Mouse (Mus musculus): ENCODE data around the gene Degs1. TPM values are rescaled to one million over a fixed set of nuclear protein-coding genes. Genes with fewer than 3 reads are reported as not detected.
"Not testable (repeated sequence)": the region's sequence is repeated elsewhere in the genome, so short reads cannot be mapped to it uniquely, and the experiment has no call there.

Degs1 gene
- total RNA-seq (2021), result 97.3 and 103 TPM in 2 replicates
- long read RNA-seq, transcript Degs1-201 (3 exons, 2,048 nt), result major isoform, 74 of 117 reads
- long read RNA-seq, partial matches to known transcripts, result 10 of 117 reads
- long read RNA-seq, other reads (novel, unspliced or antisense), result 30 of 117 reads

DNA sequence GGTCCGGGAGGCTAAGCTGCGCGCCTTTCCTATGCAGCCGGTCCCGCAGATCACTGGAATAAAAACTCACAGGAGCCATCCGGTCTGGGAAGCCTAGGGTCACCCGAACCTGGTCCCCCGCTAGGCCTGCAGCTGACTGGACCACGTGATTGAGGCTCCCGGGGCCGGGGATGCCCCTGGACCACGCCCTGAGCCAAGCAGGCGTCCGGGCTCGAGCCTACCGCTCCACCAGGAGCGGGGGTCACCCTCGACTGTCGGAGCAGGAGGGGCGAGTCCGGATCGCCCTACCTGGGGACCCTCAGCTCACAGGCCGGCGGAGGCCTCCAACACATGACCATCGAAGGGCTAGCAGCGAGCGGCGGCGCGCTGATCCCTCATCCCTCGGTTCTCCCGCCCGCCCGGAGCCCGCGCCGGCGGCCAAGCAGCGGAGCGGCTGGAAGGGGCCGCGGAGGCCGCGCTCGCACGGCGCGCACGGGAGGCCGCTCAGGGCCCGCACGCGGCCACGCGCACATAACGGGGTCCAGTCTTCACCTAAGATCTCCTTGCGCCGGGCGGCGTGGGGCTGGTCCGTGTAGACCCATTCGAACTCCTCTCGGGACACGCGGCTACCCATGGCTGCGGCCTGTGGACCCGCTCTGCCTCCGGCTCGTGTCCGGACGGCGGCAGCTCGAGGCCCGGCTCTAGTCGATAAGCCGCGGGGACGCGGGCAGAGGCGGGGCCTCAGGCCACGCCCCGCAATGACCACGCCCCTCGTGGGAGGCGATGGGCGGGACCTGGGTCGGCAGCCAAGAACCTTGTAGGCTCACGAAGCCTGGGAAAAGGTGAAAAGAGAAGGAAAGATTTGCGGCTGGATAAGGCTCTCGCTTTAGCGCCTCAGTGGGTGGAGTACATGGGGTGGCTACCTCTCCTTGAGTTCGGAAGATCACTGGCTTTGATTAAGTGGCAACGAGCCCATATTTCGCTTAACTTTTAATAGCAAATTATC lies at the start of gene Degs1:
Gene Degs1 (minus strand): TSS at position 714 of the 985 bp plus-strand sequence.
- peak; percentile 96 for DNase-seq

- no peak for DNase-seq
Measured at GRCm38 (mm10) chr1:182325919-182326318, 43.3 kb upstream of the Degs1 start.

- DNase-seq, result no peak
Measured at GRCm38 (mm10) chr1:182324552-182324951, 41.9 kb upstream of the Degs1 start.

DNA sequence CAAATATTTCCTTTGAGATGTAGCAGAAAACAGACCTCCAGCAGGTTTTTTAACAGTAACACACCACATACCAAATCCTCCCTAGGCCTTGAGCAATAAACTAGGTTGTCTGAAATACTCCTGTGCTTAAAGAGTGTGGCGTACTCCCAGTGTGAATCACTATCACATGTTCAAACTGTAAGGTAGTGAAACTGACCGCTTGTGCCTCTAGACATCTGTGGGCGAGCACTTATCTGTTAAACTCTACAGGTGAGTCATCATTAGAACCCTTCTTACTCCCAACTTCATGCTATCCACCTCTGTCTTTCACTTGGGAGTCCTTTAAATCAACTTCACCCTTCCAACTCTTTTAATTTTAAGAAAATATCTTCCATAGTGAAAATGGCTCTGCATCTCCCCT lies 40.5 kb upstream of the Degs1 start:
- no peak for DNase-seq

DNA sequence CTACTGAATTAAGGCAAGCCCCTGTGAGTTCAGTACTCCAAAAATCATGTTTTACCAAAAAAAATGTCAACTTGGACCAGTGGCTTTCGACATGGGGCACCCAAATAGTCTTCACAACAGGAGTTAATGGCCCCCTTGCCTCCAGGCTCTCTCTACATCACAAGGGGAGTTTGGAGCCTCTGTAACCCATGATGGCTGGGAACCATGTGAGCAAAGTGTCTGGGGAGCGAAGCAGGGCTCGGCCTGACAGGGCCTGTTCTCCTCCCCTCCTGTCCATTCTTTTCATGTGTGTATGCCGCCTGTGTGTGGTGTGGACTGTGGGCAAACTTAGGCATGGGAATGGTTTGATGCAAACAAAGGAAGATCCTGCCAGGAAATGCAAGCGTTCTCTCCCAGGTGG lies 31.6 kb upstream of the Degs1 start:
- no peak for DNase-seq

DNA sequence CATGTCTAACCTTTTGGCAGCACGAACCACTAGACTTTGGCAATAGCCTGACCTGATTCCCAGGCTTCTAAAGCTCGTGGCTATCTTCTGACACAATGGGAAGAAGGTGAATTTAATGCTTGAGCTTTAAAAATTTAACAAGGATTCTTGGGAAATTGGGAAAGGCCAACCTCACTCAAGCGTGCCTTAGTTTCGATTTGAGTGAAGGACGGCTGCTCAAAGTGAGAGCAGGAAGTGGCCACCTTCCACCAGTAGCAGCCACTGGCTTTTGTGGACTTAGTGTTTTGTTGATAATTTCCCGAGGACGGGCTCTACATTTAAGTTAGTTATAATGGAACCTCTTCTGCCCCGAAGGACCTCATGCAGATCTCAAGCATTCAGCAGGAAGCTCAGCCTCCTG lies 30.6 kb upstream of the Degs1 start:
- no peak for DNase-seq

DNA sequence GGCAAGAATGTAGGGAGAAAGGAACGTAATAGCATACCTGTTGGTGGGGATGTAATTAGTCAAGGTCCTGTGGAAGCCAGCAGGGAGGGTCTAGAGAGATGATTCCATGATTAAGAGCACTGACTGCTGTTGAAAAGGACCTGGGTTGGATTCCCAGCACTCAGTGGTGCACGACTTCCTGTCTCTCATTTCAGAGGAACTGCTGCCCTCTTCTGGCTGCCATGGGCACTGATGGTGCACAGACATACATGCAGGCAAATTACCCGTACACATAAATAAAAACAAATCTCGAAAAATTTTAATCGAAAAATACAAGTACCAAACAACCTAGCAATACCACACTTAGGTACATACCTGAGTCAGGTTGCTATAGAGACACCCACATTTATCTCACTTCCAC lies 28.8 kb upstream of the Degs1 start:
- no peak for DNase-seq

DNA sequence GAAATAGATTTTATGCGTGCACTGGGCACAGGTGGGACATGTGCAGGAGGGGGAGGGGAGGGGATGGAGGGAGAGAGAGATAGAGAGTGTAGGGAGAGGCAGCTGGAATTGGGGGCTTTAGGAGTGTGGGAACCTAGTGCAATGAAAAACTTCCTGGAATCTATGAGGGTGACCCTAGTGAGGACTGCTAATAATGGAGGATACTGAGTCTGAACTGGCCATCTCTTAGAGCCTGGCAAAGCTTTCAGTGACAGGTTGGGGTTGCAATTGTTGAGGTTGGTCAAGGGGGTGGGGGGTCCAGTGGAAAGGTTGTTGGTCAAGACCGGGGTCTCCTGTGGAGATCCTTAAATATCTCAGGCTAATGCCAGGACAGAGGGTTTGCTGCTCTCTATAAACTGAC lies 27.7 kb upstream of the Degs1 start:
- DNase-seq, result no peak

DNA sequence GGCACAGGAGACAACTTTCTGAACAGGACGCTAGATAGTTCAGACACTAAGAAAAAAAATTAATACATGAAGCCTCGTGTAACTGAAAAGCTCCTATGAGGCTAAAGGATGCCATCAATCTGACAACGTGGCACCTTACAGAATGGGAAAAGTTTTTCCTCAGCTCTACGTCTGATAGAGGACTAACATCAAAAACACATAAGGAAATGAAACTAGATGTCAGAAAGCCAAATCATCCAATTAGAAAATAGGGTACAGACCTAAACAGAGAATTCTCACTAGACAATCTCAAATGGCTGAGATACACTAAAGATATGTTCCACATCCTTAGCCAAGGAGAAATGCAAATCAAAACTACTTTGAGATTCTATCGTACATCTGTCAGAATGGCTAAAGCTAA lies 26.8 kb upstream of the Degs1 start:
- DNase-seq, result no peak

DNA sequence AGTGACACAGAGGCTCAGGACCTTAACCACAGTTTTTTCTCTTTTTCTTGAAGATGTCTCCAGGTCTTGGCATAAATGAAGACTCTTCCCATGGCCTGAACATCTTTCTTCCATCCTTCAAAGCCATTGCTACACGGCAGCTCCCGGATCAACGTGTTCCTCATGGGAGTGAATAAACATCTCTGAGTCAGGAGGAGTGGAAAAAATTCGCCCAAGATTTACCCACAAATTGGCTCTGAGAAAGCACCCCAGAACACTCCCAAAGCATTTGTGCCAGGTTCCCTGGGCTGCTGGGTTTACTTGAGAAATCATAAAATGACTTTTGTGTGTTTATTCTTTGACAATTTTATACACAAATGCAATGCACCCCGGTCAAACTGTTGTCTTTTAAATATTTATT lies 20.3 kb upstream of the Degs1 start:
- no peak for DNase-seq

- DNase-seq, result no peak
Measured at GRCm38 (mm10) chr1:182302176-182302870, 19.7 kb upstream of the Degs1 start.

DNA sequence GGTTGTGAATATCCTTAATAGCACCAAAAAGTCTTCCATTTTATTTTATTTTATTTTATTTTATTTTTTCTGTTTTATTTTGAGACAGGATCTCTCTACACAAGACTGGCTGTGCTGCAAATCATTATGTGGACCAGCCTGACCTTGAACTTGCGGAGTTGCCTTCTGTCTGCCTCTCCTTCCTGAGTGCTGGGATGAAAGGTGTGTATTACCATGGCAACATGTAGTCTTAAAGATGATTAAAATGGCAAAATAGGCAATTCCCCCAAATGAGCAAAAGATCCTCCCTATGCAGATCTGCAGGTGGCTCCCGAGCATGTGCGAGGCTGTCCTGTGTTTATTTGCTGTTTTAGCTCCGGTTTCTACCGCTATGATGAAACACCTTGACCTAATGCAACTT lies 15.2 kb upstream of the Degs1 start:
- DNase-seq, result no peak

DNA sequence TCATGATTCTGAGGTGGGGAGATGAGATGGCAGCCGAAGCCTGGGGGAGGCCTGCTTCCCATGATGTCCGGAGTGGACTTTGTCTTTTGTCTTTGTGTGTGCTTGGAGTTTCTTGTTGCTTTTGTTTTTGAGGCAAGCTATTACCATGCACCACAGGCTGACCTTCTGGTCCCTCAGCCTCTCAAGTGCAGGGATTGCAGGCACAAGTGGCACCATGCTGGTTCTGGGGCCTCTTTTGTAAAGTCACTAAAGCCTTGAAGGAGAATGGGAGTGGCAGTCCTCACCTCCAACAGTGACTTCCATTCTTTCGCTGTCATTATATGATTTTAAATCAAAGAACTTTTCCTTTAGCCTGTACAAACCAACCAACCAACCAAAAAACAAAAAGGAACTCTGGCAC lies 14.6 kb upstream of the Degs1 start:
- DNase-seq, result no peak

DNA sequence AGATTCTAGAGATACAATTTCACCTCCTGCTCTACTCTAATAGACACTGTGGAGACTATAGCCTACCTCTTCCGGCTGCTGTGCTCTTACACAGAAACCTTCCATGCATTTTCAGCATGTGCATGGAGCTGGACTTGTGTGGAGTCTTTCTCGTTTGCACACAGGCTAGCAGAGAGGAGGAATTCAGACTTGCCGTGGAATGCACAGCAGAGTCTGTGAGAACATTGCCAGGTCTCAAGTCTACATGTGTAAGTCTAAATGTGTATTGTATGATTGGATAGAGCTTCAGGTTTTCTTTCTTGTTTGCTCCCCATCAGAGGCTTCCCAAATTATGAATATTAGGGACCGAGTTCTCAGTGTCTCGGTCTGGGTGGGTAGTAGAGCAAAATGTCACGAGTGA lies 14.2 kb upstream of the Degs1 start:
- no peak for DNase-seq

DNA sequence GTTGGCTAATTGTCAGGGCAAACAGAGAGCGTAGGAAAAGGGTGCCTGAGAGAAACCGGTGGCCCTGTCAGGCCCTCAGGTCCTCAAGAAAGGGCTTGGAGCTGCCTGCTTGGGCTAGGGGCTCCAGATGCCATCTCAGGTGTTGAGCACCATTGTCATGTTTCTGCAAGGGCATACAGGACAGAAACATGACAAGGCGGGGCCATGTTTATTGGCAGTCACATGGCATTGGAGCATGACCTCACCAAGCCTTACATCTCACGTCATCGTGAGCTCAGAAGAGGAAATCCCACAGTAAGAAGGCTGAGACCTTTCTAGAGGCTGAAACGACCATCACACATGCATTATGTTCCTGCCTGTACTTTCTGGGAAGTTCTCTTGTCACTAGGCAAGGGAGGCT lies 13.5 kb upstream of the Degs1 start:
- no peak for DNase-seq

GRCm38 (mm10) chr1:182292291-182292690 lies 9.7 kb upstream of the Degs1 start:
- DNase-seq, result no peak

- DNase-seq, result not testable (repeated sequence)
Measured at GRCm38 (mm10) chr1:182290741-182291140, 8.1 kb upstream of the Degs1 start.

- no peak for DNase-seq
Measured at GRCm38 (mm10) chr1:182289781-182290180, 7.2 kb upstream of the Degs1 start.

- DNase-seq, result no peak
Measured at GRCm38 (mm10) chr1:182288601-182289000, 6.0 kb upstream of the Degs1 start.

DNA sequence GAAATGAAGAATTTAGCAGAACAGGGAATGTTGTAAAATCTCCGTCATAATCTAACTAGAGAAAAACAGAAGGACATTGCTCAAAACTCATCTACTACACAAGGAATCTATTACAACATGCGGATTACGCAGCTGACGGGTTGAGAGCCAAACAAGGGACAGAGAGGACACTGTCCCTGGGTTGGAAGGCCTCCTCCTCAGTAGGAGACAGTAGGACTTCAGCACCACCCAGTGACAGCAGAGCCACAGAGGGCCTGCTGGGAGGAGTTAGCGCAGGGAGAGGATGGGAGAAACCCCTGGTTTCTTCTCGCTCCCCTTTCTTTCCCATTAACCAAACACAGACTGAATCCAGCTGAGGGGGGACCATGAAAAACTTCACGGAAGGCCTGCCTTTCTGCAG lies 5.2 kb upstream of the Degs1 start:
- DNase-seq, result no peak

DNA sequence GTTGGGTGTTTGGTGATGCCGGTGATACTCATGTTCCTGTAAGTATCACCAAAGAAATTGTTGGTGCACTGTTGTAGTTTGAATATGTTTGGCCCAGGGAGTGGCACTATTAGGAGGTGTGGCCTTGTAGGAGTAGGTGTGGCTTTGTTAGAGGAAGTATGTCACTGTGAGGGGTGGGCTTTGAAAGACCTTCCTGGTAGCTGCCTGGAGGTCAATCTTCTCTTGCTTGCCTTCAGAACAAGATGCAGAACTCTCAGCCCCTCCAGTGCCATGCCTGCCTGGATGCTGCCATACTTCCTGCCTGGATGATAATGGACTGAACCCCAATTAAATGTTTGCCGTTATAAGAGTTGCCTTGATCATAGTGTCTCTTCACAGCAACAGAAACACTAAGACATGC lies 2.2 kb upstream of the Degs1 start:
- DNase-seq, result no peak

GRCm38 (mm10) chr1:182283231-182283630 lies 627 bp upstream of the Degs1 start:
- DNase-seq, result no peak

- no peak for DNase-seq
Measured at GRCm38 (mm10) chr1:182281251-182281711, 1.3 kb downstream of the Degs1 start.

Data from adrenal gland, postnatal 25 days (tissue).